Mouse (Mus musculus) kidney, adult 11 months (tissue): ENCODE measurements around the gene Gm20696.

Experiments
- DNase-seq: peaks from one replicate; pipeline ENCODE4 v3.0.0; 2022

The Gm20696 gene

DNA sequence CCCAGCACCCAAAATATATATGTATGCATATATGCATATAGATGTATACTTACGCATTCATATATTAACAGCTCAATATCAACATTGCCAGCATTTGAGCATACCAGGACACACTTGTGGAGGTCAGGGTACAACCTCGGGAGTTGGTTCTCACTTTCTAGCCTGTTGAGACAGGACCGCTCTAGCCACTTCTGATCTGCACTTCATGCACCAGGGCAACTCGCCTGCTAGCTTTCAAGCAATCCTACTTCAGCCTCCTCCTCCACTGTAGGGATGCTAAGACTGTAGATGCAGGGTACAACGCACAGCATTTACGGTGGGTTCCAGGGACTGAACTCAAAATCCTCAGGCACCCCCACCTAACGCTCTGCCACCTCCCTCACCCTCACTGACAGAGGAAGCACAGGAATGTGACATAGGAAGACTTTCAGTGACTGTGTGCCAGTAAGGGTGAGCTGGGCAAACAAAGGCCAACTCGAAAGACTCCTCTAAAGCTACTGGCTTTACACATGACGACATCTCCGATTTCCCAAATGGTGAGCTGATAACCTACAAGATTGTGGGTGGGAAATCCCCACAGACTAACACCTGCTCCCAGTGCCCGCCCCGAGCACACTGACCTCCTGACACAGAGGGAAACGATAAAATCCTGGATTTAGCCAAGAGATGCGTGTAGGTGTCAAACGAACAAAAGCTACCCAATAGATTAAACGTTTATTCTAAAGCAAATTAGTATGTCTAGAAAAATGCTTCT, 237.0 kb downstream of the Gm20696 start:
- no peak for DNase-seq

DNA sequence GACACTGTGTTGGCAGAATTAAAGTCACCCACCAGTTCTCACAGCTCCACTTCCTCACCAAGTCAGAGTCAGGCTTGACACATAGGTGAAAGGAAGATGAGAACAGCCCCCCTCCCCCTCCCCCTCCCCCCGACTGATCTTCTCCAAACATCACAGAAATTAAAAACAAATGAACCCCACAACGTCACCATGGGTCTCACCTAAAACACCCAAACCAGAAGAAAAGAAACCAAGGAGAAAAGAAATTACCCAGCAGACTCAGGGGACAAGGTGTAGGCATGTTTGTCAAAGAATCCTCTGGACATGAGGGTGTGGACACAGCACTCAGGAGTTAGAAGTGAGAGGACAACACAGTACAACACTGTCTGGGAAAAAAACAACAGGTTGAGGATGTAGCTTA, 237.6 kb downstream of the Gm20696 start:
- no peak for DNase-seq

DNA sequence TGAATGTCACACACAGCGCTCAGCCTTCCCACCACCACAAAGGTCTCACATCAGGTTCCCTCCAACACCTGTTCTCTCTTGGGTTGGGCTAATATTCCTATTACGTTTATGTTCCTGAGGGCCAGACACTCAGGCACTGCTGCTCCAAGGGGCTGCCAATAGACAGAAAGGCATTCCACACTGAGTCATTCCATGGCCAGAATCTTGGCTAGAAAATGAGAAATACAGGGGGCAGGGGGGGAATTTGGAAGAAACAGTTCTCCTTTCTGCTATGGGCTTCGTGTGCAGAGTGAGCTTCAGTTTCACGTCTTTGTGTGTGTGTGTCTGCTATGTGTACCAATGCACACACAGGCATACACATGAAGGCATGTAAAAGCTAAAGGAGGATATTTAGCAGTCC, 239.3 kb downstream of the Gm20696 start:
- no peak for DNase-seq

DNA sequence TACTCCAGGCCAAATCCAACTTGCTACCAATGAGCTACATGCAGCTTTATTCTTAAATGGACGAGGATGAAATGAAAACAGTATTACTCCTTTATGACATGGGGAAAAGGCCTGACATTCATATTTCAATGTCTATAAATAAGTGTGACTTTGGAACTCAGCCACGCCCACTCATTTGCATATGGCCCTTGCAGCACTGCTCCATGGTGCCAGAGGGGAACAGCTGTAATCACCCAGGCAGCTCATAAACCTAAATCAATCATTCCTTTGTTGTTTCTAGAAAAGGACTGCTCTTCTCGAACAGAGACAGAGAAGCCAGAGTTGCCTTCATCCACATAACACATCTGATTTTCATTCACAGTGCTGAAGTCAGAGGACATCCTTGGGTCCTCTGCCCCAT, 241.6 kb downstream of the Gm20696 start:
- DNase-seq = no peak

DNA sequence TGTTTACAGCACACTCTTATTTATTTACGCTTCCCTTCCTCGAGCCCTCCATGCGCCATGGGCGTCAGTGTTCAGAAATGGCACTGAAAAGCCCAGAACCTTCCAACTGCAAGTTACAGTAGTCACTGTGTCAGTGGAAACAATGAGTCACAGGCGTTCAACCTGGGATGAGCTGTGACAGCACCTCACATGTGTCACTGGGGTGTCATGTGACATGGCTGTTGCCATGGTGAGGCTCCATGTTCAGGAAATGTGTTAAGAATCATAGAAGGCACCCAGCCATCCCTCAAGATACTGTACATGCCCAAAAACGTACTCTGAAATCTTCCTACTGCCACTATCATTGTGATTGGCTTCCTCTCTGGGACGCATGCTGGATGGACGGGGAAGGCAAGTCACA, 245.9 kb downstream of the Gm20696 start:
- no peak for DNase-seq

DNA sequence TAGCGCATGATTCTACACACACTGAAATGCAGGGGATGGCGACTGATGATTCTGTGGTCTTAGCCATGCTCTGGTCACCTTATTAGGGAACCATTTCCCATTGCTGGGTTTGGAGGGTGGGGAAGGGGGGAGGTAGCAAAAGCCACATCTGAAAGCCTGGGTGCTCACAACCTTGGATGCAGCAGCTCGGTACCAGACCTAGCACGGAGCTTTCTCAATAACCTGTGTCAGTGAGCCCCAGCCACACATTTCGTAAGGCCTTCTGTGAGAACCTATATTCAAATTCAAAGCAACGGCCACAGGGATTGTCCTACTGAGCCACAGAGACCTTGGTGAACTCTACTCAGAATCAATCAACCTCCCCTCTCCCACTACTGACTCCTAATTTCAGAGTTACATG, 254.0 kb downstream of the Gm20696 start:
- DNase-seq = no peak

DNA sequence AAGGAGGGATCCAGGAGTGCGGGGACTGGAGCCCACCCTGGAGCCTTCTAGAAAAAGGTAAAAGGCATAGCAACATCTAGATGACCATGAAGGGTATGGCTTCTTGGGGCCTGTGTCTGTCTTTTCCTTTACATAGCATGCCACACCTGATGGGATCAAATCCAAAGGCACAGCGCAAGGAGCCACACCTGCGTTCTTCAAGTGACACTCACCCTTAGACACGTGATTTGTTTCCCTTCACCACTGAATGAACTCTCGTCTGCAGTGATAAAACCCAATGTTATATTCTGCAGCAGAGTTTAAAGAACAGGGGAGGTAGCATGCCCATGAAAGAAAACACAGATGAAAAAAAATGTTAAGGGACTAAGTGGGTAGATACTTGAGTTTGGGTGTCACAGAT, 257.0 kb downstream of the Gm20696 start:
- DNase-seq = no peak

DNA sequence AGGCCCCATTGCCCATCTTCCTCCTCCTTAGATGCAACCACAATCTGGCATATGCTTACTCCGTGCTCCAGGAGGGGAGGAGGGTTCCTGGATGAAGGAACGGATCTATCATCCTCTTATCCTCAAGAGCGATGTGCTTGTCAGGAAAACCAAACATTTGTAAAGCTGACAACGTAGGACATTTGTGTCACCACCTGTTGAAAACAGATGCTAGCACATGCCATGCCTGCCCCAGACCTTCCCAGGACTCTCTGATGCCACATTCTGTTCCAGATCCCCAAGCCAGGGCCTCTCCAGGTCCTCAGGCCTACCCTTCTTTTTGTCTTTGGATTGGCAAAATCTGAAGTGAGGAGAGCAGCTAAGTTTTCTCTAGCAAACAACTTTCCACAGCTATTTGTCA, 257.7 kb downstream of the Gm20696 start:
- DNase-seq = no peak

DNA sequence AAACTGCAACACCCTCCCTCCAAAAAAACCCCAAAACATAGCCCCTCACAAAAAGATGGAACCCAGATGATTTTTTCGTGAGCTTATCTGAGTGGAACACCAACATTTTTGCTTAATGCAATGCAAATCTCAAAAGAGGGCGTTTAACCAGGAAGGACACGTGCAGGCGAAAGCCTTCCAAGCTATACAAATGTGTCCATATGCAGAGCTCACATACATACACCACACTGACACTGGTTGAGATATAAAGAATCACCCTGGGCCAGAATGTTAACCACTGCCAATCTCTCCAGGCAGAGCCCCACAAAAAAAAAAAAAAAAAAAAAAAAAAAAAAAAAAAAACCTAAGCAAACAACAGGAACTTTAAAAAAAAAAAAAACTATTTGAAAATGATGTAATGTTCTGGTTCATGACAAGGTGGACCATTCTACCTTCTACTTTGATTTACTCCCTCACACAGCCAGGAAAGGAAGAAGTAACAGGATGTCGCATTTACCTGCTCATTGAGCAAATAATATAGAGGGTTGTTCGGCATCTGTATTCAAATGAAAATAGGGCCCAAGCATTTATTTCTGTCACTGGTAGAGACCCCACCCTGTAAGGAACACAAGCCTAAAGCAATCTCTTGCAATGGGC, 262.7 kb downstream of the Gm20696 start:
- no peak for DNase-seq

DNA sequence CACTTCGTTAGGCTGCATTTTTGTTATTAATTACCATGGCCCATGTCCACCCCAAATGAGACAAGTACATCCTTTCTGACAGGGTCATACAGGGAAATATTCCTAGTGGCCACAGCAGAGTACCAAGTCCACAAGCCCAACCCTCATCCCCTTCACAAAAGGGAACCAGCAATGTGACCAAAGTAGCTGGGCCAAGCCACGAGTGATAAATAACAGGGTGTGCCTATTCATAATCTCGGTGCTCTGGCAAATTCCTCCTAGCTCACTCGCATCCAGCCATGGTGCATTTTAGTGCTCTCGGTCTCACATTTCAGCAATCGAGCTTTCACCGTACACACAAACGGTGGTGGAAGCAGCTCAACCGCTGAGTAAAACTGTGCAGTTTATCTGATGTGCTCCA, 263.7 kb downstream of the Gm20696 start:
- no peak for DNase-seq

DNA sequence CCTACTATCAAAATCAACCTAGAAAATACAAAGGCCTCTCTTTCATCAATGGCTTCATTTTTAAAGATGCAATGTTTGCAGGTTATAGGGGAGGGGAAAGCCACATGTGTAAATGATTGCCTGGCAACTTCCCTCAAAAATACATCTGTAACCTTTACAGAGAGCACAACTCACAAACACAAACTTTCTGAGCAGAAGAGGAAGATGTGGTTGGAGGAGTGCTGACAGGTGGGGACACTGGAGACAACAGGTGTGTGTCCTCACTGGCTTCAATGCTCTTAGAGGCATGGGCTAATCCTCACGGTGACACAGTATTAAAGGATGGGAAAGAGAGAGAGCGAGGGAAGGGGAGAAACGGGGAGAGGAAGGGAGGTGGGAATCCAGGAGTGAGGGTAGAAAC, 264.2 kb downstream of the Gm20696 start:
- no peak for DNase-seq

DNA sequence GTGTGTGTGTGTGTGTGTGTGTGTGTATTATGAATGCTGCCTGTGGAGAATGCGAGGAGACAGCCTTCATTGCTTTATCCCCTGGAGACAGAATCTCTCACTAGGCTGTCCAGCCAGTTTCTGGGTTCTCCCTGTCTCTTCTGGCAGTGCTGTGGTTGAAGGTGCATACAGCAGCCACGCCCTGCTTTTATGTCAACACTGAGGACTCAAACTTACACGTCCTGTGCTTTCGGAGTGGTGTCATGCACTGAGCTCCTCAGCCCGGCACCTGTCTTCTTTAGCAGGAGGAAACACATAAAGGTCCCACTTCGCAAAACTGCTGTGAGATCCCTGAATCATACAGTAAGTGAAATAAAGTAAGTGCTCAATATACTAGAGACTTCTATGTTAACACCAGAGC, 264.8 kb downstream of the Gm20696 start:
- no peak for DNase-seq

DNA sequence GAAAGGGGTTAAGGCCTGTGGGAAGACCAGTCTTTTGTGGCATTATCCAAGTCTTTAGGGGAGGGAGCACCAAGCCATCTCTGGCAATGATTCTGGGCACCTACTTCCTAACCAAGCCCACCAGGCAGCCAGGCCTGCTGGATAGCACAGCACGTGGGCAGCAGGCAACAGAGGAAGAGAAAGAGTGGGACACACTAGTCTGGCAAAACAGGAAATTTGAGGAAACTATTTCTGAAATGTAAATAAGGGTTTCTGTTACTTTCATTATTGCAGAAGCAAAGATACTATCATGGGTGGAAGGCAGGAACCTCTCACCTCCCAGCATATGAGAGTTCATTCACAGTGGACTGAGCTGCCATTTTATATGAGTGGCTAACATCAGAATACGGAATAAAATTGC, 265.4 kb downstream of the Gm20696 start:
- DNase-seq = no peak

DNA sequence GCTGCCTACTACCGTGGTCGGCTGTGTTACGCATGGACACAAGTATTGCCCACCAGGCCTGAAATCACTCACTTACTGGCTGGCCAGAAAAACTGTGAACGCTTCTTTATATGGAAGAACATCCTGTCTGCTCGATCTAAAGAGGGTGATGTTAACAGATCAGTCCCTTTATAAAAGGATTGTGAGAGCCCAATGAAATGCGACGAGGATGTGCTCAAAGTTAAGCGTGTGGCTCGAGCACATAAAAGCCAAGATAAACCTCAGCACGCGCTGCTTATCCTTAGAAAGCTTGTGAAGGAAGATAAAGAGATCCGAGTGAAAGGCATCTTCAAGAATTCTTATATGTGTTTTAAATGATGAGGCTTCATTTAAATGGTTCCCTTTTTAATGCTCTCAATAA, 270.9 kb downstream of the Gm20696 start:
- no peak for DNase-seq

DNA sequence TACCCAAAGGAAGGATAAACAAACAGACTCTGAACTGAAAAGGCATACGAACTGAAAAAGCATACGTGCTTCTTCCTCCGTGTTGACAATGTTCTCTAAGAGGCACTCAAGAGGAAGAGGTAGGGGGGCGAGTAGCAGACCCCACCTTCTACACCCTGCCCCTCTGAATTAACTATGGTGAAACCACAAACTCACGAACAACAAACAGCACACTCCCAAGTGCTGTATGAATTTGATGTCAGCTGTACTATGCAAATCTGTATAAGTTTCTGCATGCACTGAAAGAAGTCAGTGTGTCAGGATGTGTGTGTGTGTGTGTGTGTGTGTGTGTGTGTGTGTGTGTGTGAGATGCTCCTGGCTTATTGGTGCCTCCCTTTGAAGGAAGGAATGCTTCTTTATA, 271.8 kb downstream of the Gm20696 start:
- DNase-seq = no peak

DNA sequence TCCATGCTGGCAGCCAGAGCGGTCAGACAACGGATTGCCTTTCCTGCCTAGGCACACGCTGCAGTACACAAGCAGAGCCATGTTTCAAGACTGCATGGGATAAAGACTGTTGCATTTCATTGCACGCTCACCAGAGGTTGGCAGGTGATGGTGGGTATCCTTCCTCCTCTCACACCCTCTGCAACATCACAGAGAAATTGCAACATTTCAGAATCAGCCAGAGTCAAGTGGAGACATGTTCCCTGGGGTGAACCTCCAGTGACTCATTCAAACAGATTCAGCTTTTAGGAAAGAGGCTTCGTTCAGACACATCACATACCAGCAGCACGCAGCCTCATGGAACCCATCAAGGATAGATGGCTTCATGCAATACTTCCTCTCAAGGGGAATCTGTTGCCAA, 274.1 kb downstream of the Gm20696 start:
- no peak for DNase-seq

DNA sequence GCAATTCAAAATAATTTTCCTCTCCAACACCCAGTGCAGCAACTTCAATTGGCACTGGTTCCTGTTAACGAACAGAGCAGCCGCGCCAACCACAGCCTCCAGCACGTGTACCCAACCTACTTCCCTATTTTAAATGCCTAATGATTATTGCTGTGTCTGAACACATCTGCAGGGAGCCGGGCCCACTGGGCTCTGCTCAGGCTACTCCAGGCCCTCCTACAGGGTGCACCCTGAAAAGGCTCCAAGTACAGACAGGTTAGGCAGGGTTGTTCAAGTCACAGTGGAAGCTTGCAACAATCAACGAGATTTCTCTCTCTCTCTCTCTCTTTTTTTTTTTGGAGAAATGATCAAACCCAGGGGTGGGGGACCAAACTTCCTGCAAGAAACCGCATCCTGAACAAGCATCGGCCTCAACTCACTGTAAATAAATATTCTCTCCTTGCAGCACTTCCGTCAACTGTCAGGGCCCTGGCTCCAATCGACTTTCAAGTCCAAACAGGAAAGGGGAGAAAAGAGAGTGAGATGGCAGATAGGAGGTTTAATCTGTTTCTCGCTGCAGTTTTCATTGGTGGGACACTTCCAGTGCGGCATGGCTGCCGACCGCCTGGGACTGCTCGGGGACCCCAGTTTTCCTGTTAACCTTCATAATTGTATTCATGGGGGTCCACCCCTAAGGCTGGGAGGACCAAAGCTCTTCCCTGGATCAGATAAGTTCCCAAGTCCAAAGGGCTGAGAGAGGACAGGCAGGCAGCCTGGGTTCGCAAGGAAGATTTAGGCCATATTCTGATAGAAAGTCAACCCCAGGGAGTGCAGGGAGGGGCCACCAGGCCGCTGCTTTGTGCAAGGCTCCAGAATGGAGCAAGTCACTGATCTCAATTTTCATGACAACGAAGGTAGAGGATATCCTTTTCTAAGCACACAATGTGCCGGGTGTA, 277.6 kb downstream of the Gm20696 start:
- peak; percentile 13 for DNase-seq

DNA sequence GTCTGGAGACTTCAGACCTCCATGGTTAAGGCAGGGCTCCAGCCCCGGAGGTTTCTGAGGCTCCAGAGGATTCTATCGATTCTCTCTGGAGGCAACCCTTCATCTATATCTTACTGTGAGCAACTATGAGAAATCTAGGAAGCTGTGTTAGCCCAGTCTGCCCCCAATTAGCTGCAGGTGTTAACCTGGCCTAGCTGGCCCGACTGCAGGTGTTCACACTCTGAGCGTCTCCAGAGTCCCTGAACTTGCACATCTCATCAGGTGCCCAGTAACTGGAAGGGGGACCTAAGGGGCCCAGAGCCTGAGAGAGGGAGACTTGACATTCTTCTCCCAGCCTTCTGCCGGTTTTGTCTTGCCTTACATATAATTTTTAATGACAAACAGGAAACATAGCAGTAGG, 278.6 kb downstream of the Gm20696 start:
- DNase-seq = no peak

DNA sequence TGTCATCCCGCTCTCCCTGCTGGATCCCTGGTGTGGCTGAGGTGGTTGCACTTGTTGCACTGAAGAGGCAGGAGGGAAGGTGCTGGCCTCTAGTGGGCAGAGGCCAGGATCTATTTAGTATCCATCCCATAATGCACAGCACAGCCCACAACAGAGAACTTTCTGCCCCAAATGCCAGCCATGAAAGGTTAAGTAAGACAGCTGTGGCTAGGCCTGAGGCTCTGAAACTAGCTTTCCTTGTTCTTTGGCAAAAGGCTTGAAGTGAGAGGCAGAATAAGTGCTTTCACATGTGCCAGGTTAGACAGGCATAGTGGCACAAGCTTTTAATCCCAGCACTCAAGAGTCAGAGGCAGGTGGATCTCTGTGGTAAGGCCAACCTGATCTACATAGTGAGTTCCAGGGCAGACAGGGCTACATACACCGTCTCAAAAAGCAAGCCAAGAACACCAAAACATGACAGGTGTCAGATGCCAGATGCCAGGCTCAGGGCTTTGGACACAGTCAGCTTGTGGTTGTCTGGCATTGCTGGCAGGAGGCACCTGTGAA, 281.5 kb downstream of the Gm20696 start:
- peak; percentile 14 for DNase-seq

DNA sequence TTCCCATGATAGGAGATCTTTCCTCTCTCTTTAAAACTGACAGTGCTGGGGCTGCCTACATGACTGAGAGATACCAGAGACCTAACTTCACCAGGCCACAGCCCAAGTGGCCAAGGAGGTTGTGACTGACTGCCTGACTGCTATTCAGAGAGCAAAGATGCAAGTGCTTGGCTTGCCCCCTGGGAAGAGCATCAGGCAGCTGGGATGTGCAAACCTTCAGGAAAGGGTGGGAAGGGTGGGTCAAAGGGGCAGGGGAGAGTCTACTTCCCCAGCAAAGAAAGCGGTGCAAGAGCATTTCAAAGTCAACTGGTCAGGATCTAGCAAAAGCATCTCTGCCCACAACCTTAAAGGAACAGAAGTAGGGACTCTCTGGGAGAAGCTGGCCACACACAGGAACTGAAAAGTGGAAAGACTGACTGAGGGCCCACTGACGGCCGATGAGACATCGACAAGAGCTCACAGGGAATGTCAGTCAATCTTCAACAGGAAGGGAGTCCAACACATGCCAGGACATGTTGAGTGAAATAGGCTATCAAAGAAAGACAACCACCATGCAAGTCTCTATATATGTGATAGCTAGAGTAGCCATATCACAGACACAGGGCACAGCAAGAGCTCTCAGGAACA, 282.6 kb downstream of the Gm20696 start:
- no peak for DNase-seq

DNA sequence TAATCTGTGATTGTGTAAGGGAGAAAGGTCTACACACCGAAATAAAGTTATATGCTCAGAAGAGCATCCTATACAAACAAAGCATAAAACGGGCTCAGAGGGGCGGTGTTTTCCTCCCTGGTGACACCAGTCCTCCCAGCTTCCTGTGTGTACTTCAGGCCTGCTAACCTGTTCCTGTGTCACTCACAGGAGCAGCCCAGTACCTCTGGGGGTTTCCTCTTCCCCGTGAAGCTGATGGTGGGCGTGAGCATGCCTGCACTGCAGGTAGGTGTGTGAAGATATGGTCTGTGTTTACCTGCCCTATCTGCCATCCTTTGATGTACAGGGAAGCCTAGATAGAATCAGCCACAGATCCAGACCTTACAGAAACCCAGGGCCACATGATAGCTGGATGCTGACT, 286.5 kb downstream of the Gm20696 start:
- no peak for DNase-seq

DNA sequence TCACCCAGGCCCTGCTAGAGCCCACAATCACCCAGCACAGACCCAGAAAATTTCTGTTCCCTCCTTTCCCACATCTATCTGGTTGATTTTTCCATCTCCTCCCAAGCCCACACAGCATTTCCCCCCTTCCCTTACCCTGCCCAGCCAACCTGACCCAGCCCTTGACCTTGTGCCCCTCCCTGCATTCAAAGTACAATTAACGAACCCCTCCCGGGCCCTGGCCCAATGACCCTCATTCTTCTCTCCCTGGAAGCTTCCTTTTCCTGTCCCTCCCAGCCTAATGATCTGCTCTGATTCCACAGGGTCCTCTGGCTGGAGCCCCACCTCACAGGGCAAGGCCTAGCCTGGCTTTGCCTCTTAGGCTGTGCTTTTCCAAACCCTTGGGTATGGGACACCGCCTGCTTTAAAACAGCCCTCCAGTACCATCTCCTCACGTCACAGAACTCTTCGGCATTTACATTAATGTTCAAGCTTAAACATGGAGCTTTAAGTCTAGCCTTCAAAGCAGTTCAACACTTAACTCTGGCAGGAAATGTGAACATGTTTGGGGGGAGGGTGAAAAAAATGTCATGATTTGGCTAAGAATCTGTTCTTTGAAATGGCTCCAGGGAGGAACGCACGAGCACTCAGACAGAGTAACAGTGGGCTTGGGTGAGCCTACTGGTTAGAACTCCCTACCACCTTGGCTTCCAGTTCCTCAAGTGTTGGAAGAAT, 287.4 kb downstream of the Gm20696 start:
- peak; percentile 34 for DNase-seq
